Mouse (Mus musculus): ENCODE measurements at regions not wholly inside any gene's neighbourhood (a gene's known extent, or its start where the extent isn't known, plus 50 kb on each side); places are given as distances from the start of the nearest gene placed in this dataset.

DNA sequence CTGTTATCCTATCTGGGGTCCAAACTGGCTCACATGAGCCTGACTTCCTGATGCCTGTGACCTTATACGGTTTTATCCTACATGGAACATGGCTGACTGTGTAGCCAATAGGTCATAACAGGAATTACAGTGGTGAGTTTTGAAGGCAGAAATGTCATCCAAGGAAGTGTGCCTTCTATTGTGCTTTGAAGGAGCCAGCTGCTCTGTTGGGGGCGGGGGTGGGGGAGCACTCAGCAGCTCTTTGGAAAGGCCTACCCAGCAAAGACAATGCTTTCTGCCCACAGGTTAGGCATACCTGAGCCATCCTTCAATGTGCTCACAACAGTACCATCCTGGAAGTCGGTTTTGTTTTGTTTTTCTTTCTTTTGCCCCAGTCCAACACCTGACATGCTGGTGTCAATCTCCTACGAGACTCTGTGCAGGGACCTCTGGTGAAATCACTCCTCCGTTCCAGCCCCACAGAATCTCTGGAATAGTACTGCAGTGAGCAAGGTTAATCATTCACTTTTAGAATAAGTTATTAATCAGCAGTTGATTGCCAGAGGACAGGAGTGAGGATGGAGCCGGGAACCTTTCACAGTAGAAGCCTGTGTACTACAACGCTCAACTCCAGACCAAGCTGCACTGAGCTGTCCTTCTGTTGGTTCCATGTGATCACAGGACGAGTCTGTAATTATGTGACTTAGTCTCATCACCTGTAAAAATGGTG is 206.3 kb upstream of the Adgrl2 start:
- Histone ChIP-seq H3K27ac (ENCODE audit: insufficient read depth, low read length) (no peak overlapping the region), H3K27me3 (ENCODE audit: control insufficient read depth, insufficient read depth, low read length) (no peaks in the 10 kb centered on the region), H3K4me3 (replicated peaks; ENCODE audit: insufficient read depth, low read depth, low read length) (no peak overlapping the region), H3K4me1 (ENCODE audit: control insufficient read depth, insufficient read depth, low read length) (no peaks in the 10 kb centered on the region)
- WGBS = 91% methylated on average over 8 of the region's 8 CpGs
- TF ChIP-seq CTCF (IDR thresholded peaks at IDR 0.05; ENCODE audit: borderline replicate concordance, insufficient read depth, low read depth, low read length) (no peak), POLR2A (IDR thresholded peaks at IDR 0.05; ENCODE audit: borderline replicate concordance, insufficient read depth, low read length) (no peak)
- DNase-seq = no peak

DNA sequence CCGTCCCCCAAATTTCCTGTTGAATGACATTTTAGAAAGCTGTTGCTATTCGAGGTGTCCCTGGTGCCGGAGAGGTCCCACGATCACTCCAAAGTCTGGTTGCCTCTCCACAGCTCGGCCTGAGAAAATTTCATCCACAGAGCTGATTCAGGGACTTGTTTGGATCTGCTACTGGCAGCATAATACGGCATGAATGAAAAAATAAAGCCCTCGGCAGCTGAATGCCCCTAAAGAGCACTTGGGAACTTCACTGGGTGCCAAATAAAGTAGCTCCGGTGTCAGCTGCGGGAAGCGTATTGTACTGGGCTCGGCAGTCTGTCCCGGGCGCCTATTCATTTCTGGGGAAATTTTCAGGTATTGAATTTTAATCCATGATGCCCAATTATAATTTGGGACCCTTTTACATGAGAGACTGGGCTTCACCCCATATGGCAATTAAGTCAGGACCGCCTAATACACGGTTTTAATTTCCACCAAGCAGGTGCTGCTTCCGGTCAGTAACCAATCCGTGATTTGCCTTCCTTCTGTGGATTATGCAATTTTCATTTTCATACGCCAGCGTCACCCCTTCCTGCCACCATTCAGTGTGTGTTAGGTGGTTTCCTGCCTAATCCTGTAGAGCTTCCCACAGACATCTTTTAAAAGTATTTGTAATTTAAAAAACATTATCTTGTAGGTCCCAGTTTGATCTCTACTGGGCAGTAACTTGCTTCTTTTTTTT is 200.7 kb upstream of the Adgrl2 start:
- Histone ChIP-seq H3K4me1 (ENCODE audit: control insufficient read depth, insufficient read depth, low read length) (no peaks in the 10 kb centered on the region; the same call in 1 of the 2 replicates), H3K27ac (ENCODE audit: insufficient read depth, low read length) (no peak overlapping the region), H3K4me3 (replicated peaks; ENCODE audit: insufficient read depth, low read depth, low read length) (peak overlapping the region; percentile 37), H3K27me3 (ENCODE audit: control insufficient read depth, insufficient read depth, low read length) (no peaks in the 10 kb centered on the region)
- 21% methylated on average over 19 of the region's 19 CpGs for WGBS
- DNase-seq = peak; percentile 9 to 14
- no peak for TF ChIP-seq POLR2A (IDR thresholded peaks at IDR 0.05; ENCODE audit: borderline replicate concordance, insufficient read depth, low read length)
- TF ChIP-seq CTCF (IDR thresholded peaks at IDR 0.05; ENCODE audit: borderline replicate concordance, insufficient read depth, low read depth, low read length) = no peak

DNA sequence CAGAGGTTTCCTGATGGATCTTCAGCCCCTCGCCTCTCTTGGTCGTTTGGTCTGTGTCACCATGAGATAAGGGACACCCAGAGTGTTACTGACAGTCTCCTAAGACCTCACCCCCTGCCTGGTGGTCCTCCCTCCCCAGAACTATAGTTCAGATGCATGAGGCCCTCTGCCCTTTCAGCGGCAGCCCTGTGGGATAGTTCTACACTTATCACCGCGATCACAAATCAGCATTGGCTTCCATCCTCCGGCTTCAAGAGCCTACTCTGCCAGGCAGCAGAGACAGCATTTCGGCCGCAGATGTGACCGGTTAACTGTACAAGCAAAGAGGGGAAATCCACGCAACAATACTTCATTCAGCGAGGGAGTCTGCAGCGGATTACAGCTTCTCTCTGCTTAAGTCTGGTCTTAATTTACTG is 193.8 kb upstream of the Adgrl2 start:
- H3K27me3 ChIP-seq (ENCODE audit: control insufficient read depth, insufficient read depth, low read length) = no peaks in the 10 kb centered on the region
- no peak overlapping the region for H3K4me3 ChIP-seq (replicated peaks; ENCODE audit: insufficient read depth, low read depth, low read length)
- DNase-seq = no peak
- H3K27ac ChIP-seq (ENCODE audit: insufficient read depth, low read length) = no peak overlapping the region
- WGBS = 52% methylated on average over 12 of the region's 12 CpGs
- TF ChIP-seq POLR2A (IDR thresholded peaks at IDR 0.05; ENCODE audit: borderline replicate concordance, insufficient read depth, low read length) (no peak), CTCF (IDR thresholded peaks at IDR 0.05; ENCODE audit: borderline replicate concordance, insufficient read depth, low read depth, low read length) (no peak)
- no peaks in the 10 kb centered on the region for H3K4me1 ChIP-seq (ENCODE audit: control insufficient read depth, insufficient read depth, low read length)

DNA sequence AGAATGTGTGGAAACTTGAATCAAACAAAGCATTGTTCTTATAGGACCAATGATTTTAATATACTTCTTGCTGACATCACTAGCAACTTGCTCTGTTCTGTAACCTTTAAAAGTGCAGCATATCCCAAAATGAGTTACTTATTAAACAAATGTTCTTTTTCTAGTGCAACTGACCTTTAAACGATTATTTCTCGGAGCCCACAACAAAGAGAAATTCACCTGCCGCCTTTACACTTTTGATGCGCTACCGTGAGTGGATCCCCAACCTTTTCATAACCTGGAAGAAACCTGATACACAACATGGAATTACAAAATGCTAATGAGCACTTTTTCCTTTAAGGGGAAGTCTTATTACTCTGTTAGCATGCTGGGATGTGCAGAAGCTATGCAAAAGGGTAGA is 191.7 kb upstream of the Adgrl2 start:
- Histone ChIP-seq H3K4me3 (replicated peaks; ENCODE audit: insufficient read depth, low read depth, low read length) (no peak overlapping the region), H3K27ac (ENCODE audit: insufficient read depth, low read length) (no peak overlapping the region), H3K27me3 (ENCODE audit: control insufficient read depth, insufficient read depth, low read length) (no peaks in the 10 kb centered on the region), H3K4me1 (ENCODE audit: control insufficient read depth, insufficient read depth, low read length) (no peaks in the 10 kb centered on the region)
- no peak for DNase-seq
- 96% methylated on average over 5 of the region's 5 CpGs for WGBS
- TF ChIP-seq POLR2A (IDR thresholded peaks at IDR 0.05; ENCODE audit: borderline replicate concordance, insufficient read depth, low read length) (no peak), CTCF (IDR thresholded peaks at IDR 0.05; ENCODE audit: borderline replicate concordance, insufficient read depth, low read depth, low read length) (no peak)

DNA sequence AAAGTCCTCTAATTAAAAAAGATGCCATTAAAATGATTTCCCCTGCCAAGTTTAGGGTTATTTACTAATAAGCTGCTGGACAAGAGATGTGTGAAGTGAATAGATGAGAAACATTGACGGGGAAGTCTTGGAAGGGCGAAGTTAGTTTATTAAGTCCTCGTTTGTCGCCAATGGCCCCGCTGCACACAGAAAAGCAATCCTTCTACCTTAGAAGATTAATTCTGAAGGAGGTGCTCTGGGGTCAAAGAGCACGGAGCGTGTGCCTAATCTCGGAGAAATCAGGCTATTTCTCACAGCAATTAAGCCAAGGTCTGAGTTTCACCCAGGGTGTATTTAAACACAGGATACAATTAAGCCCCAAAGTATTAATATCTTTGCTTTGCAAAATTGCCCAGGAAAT is 189.8 kb upstream of the Adgrl2 start:
- DNase-seq = no peak
- H3K4me3 ChIP-seq (replicated peaks; ENCODE audit: insufficient read depth, low read depth, low read length) = no peak overlapping the region
- H3K27ac ChIP-seq (ENCODE audit: insufficient read depth, low read length) = no peak overlapping the region
- TF ChIP-seq POLR2A (IDR thresholded peaks at IDR 0.05; ENCODE audit: borderline replicate concordance, insufficient read depth, low read length) (no peak), CTCF (IDR thresholded peaks at IDR 0.05; ENCODE audit: borderline replicate concordance, insufficient read depth, low read depth, low read length) (no peak)
- WGBS = 62% methylated on average over 8 of the region's 8 CpGs
- no peaks in the 10 kb centered on the region; the same call in 1 of the 2 replicates for H3K4me1 ChIP-seq (ENCODE audit: control insufficient read depth, insufficient read depth, low read length)
- no peaks in the 10 kb centered on the region for H3K27me3 ChIP-seq (ENCODE audit: control insufficient read depth, insufficient read depth, low read length)

DNA sequence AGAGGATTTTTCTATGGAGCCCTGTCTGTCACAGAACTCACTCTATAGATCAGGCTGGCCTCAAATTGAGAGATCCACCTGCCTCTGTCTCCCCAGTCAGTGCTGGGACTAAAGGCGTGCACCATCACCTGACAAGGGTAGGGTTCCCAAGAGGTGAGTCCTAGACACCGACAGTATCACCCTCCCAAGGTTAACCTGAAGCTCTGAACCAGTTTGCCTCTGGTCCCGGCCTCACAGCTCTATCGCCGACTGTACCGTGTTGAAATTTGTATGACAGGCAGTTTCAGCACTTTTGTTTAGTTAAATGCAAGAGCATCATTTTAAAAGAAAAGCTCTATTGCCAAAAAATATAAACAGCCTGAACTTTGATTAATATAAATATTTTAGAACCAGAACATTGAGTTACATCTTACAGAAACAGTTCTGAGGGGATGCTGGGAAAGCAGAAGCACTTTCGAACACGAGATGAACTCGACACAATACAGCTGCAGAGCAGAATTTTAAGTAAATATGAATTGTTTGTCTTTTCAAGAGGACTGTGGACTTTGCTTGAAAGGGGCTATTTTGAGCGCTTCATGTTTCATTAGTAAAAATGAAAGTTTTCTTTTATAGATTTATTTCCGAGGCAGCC is 189.2 kb upstream of the Adgrl2 start:
- Histone ChIP-seq H3K27me3 (ENCODE audit: control insufficient read depth, insufficient read depth, low read length) (no peaks in the 10 kb centered on the region), H3K4me1 (ENCODE audit: control insufficient read depth, insufficient read depth, low read length) (no peaks in the 10 kb centered on the region; the same call in 1 of the 2 replicates), H3K4me3 (replicated peaks; ENCODE audit: insufficient read depth, low read depth, low read length) (no peak overlapping the region), H3K27ac (ENCODE audit: insufficient read depth, low read length) (no peak overlapping the region)
- 82% methylated on average over 11 of the region's 11 CpGs for WGBS
- DNase-seq = no peak
- no peak for TF ChIP-seq CTCF (IDR thresholded peaks at IDR 0.05; ENCODE audit: borderline replicate concordance, insufficient read depth, low read depth, low read length)
- no peak for TF ChIP-seq POLR2A (IDR thresholded peaks at IDR 0.05; ENCODE audit: borderline replicate concordance, insufficient read depth, low read length)

DNA sequence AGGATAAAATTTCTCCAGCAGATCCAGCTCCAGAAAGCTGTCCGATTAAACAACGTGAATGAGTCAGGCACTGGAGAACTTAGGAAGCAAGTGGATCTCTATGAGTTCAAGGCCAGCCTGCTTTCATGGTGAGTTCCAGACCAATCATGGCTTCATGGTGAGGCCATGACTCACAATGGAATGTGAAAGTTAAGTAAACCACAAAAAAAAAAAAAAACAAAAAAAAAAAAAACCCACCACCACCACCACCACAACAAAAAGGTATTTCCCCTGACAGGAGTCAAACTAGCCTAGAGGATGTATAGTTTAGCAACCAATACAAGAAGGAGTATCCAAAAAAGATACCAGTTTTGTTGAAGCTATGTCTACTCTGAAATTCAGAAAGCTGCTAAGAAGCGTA is 188.5 kb upstream of the Adgrl2 start:
- H3K27ac ChIP-seq (ENCODE audit: insufficient read depth, low read length) = no peak overlapping the region
- no peak for DNase-seq
- no peak for TF ChIP-seq CTCF (IDR thresholded peaks at IDR 0.05; ENCODE audit: borderline replicate concordance, insufficient read depth, low read depth, low read length)
- no peaks in the 10 kb centered on the region; the same call in 1 of the 2 replicates for H3K4me1 ChIP-seq (ENCODE audit: control insufficient read depth, insufficient read depth, low read length)
- no peak overlapping the region for H3K4me3 ChIP-seq (replicated peaks; ENCODE audit: insufficient read depth, low read depth, low read length)
- H3K27me3 ChIP-seq (ENCODE audit: control insufficient read depth, insufficient read depth, low read length) = no peaks in the 10 kb centered on the region
- WGBS = 94% methylated on average over 3 of the region's 3 CpGs
